Mouse (Mus musculus) G1E (cell line): Measurements from ENCODE around the gene Fgfr2.

Source experiments
- CTCF ChIP-seq: IDR thresholded peaks from 2 replicates; pipeline ENCODE4 v1.5.1; 2012; ENCODE audit warnings: low read depth, low read length, inconsistent platforms, mixed read lengths
- GATA1 ChIP-seq: IDR thresholded peaks from 2 replicates; pipeline ENCODE4 v1.6.1; 2012; ENCODE audit warnings: borderline replicate concordance, low read length, inconsistent platforms, mixed read lengths
- POLR2AphosphoS5 ChIP-seq: IDR thresholded peaks from 2 replicates; pipeline ENCODE4 v1.6.1; 2012; ENCODE audit warnings: low read depth, low read length, inconsistent platforms; ENCODE audit not compliant: insufficient replicate concordance
- TAL1 ChIP-seq: conservative IDR thresholded peaks from 2 replicates; pipeline ENCODE4 v1.6.1; 2012; ENCODE audit warnings: low read depth, low read length, inconsistent platforms, mixed read lengths

- no peak for TF ChIP-seq CTCF
- no peak for TF ChIP-seq GATA1
- no peak for TF ChIP-seq TAL1
- TF ChIP-seq POLR2AphosphoS5, result no peak
These were observed 83.4 kb downstream of the Fgfr2 start for GRCm38 (mm10) chr7:133039556-133040255.
